Mouse (Mus musculus): ENCODE measurements at regions not wholly inside any gene's neighbourhood (a gene's known extent, or its start where the extent isn't known, plus 50 kb on each side); places are given as distances from the start of the nearest gene placed in this dataset.
"Not testable (repeated sequence)": the region's sequence is repeated elsewhere in the genome, so short reads cannot be mapped to it uniquely, and the experiment has no call there.

GRCm38 (mm10) chr10:112521388-112521787 lies 250.5 kb downstream of the Kcnc2 start:
- DNase-seq (ENCODE audit: extremely low spot score in 1 of 2, low spot score in 1 of 2), result peak; percentile 16 to 66

- DNase-seq (ENCODE audit: extremely low spot score in 1 of 2, low spot score in 1 of 2), result no peak
Observed at GRCm38 (mm10) chr10:112543051-112543450, 272.1 kb downstream of the Kcnc2 start.

GRCm38 (mm10) chr10:112571772-112572551 lies 301.0 kb downstream of the Kcnc2 start:
- no peak for DNase-seq (ENCODE audit: extremely low spot score in 1 of 2, low spot score in 1 of 2)

DNA sequence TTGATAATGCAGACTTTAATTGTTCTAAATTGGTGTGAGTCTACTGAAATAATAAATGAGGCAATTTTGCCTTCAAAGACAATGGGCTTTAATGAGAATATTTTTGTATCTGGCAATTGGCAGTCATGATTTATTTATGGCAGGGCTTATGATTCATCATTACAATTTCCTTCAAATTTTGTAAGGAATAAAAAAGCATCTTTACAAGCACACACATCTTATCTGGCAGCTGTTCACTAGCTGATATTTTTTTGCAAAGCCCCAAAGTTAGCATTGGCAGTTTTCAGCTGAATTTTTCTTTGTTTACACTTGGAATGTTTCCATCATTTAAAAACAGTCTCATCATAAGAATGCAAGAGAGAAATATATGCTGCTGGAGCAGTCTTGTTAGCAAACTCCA lies 301.6 kb downstream of the Kcnc2 start:
- DNase-seq (ENCODE audit: extremely low spot score in 1 of 2, low spot score in 1 of 2), result peak; percentile 11 to 52

DNA sequence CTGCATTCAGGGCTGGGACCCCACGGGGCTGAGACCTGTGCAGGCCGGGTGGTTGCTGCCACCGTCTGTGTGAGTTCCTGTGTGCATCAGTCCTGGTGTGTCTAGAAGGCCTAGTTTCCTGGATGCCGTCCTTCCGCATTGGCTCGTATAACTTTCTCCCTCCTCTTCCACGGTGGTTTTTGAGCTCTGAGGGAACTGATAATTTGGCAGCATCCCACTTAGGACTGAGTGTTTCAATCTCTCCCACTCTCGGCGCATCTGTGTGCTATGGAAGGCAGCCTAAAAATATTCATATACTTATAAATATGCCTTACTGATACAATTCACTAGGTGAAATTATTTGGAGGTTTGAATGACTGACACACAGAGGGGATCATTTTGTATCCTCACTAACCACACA lies 314.0 kb downstream of the Kcnc2 start:
- peak in 1 of 2 experiments; percentile 11 for DNase-seq (ENCODE audit: extremely low spot score in 1 of 2, low spot score in 1 of 2)

DNA sequence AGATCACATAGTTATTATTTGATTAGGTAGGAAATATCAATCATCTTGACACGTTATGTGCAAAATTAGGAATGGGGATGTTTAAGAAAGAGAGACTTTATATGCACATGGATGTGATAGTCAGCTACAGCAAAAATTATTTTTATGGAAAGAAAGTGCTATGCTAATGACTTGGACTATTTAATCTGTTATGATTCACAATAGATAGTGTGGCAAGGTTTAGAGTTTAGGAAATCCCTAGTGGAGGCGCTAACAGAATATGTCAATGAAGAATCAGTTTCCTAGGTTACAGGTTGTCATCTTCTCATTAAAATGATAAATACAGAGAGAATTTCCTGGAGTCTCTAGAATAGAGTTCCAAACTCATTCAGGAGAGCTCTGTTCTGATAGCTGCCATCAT lies 323.4 kb downstream of the Kcnc2 start:
- DNase-seq (ENCODE audit: extremely low spot score in 1 of 2, low spot score in 1 of 2), result no peak

DNA sequence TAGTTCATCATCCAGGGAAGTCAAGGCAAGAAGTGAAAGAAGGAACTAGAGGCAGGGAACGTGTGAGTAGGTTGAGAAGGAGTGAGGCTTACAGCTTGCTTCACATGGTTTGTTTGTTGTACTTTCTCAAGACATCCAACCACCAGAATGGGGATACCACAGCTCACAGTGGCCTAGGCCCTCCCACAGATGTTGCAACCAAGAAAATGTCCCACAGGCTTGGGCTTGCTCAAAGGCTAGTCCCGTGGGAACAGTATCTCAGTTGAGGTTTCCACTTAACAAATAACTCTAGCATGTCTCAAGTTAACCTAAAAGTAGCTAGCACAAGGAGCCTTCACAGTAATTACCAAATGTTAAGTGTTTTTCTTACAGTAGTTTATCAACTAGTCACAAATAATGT lies 323.2 kb downstream of the Atxn7l3b start:
- DNase-seq (ENCODE audit: extremely low spot score in 1 of 2, low spot score in 1 of 2), result no peak

- no peak for DNase-seq (ENCODE audit: extremely low spot score in 1 of 2, low spot score in 1 of 2)
Observed at GRCm38 (mm10) chr10:112607642-112608041, 321.2 kb downstream of the Atxn7l3b start.

- DNase-seq (ENCODE audit: extremely low spot score in 1 of 2, low spot score in 1 of 2), result no peak
Observed at GRCm38 (mm10) chr10:112611711-112612110, 317.1 kb downstream of the Atxn7l3b start.

DNA sequence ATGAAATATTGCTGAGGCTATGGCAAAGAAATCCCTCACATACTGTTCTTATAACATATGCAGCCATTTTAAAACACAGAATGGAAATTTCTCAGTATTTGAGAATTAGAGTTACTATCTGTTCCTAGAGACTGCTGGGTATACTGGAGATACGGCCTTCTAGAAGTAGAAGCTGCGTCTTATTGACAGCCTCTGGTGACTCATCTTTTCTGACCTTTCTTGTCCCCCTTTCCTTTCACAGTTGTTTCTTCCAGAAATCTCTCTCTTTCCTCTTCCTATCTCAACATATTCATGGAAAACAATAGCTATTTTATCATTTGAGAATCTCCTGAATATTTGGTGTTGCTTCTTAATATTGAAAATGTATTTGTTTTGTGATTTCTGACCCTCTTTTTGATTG lies 315.1 kb downstream of the Atxn7l3b start:
- DNase-seq (ENCODE audit: extremely low spot score in 1 of 2, low spot score in 1 of 2), result no peak

GRCm38 (mm10) chr10:112614226-112614625 lies 314.6 kb downstream of the Atxn7l3b start:
- DNase-seq (ENCODE audit: extremely low spot score in 1 of 2, low spot score in 1 of 2), result no peak

DNA sequence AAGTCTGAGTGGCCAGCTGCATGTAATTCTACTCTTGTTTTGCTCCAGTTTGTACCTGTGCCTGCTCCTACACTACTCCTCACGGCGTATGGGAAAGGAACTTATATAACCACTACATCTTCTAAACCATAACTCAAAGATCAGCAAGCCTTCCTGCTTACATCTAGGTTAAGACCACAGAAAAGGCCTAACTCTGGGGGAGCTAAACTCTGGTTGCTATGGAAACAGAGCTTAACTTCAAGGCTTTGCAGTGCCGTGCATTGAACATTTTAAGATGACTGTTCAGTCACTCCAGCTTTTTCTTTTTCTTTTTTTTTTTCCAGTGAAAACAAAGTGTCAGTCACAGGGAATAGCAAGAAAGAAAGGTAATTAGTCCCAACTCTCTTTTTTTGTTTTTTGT lies 309.1 kb downstream of the Atxn7l3b start:
- DNase-seq (ENCODE audit: extremely low spot score in 1 of 2, low spot score in 1 of 2), result peak in 1 of 2 experiments; percentile 16

- no peak for DNase-seq (ENCODE audit: extremely low spot score in 1 of 2, low spot score in 1 of 2)
Observed at GRCm38 (mm10) chr10:112629752-112630151, 299.0 kb downstream of the Atxn7l3b start.

- no peak for DNase-seq (ENCODE audit: extremely low spot score in 1 of 2, low spot score in 1 of 2)
Observed at GRCm38 (mm10) chr10:112635199-112635598, 293.6 kb downstream of the Atxn7l3b start.

- DNase-seq (ENCODE audit: extremely low spot score in 1 of 2, low spot score in 1 of 2), result peak in 1 of 2 experiments; percentile 13
Observed at GRCm38 (mm10) chr10:112636574-112636973, 292.2 kb downstream of the Atxn7l3b start.

GRCm38 (mm10) chr10:112640551-112640950 lies 288.2 kb downstream of the Atxn7l3b start:
- not testable (repeated sequence) for DNase-seq (ENCODE audit: extremely low spot score in 1 of 2, low spot score in 1 of 2)

GRCm38 (mm10) chr10:112648986-112649385 lies 279.8 kb downstream of the Atxn7l3b start:
- no peak for DNase-seq (ENCODE audit: extremely low spot score in 1 of 2, low spot score in 1 of 2)
